Mouse (Mus musculus): ENCODE data around the gene Apeh. TPM values are rescaled to one million over a fixed set of nuclear protein-coding genes. Genes with fewer than 3 reads are reported as not detected.
A peak's percentile ranks its signal among the peaks of the same experiment; 100 is the strongest.
"Not testable (repeated sequence)": the region's sequence is repeated elsewhere in the genome, so short reads cannot be mapped to it uniquely, and the experiment has no call there.

Gene Apeh
- 54.3 and 58.6 TPM in 2 replicates for polyA plus RNA-seq (2016; fragmentation: Nextera tagmentation; extraction: Ambion mirVana)

DNA sequence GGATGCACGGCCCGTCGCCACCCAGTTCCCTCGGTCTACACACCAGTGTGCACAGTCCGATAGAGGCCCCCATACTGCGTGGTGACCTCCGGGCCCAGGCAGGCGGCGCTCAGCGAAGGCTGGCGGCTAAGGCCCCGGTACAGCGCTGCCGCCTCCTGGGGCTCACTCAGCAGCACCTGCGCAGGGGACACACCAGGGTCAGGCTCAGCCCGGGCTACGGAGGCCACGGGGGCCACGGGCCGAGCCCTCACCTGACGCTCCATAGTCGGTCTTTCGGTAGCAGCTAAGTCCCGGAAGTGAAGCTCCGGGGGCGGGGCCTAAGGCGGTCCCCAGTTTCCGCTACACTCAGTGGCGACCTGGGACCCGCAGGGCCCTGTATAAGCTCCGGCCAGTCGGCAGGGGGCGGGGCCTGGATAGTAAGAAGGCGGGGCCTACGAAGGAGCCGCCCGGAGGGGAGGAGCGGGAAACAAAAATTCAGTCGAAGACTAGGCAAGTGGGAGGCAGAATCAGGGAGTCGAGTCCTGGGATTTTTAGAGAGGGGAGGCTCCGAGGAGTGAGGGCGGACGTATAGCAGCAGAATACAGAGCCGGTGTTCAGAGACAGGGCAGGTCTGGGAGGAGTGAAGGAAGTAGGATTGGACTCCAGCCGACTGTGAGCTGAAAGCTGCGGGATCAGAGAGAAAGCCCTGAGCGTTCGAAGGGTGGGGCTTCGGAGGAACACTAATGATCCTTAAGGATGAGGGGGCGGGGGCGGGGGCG is at the start of gene Apeh:
TSS of gene Apeh (minus strand) at position 423 of the 758 bp plus-strand sequence.
- Histone ChIP-seq H3K27ac (peak within 1 kb of the TSS; percentile 76), H3K4me1 (peaks cover 18% of the 10 kb centered on the region), H3K4me2 (replicated peaks) (peak within 1 kb of the TSS; percentile 94), H3K9me3 (replicated peaks) (no peaks in the 10 kb centered on the region), H3K36me3 (peaks cover 47% of the 10 kb centered on the region), H3K4me3 (peak within 1 kb of the TSS; percentile 88), H3K9ac (peak within 1 kb of the TSS; percentile 87), H3K27me3 (no peaks in the 10 kb centered on the region)
- WGBS: under 1% methylated on average over 52 of the region's 52 CpGs
- ATAC-seq (ENCODE audit: low FRiP score): peak; percentile 94

DNA sequence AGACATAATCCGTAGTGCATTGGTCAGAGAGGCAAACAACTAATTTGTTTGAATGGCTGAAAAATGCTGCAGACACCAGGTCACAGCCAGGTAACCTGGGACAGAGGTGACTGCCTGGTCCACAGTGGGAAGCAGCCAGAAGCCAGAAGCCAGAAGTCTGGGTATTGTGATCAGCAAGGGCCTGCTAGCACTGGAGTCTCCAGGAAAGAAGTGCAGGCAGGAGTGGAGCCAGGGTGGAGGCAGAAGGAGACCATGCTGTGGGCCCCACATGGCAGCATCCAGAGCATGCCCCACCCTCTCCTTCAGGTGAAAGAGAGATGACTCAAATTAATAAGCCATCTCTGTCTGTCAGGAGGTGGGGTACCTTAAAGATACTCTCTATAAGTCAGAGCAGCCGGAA is 49.1 kb upstream of the Apeh start:
- no peak overlapping the region for H3K4me2 ChIP-seq (replicated peaks)
- no peaks in the 10 kb centered on the region for H3K27me3 ChIP-seq
- ATAC-seq (ENCODE audit: low FRiP score): no peak
- H3K9me3 ChIP-seq (replicated peaks): no peaks in the 10 kb centered on the region
- H3K36me3 ChIP-seq: peaks cover 12% of the 10 kb centered on the region
- no peak overlapping the region for H3K27ac ChIP-seq
- no peak overlapping the region for H3K4me3 ChIP-seq
- 99% methylated on average over 2 of the region's 2 CpGs for WGBS
- H3K4me1 ChIP-seq: no peaks in the 10 kb centered on the region
- no peak overlapping the region for H3K9ac ChIP-seq

DNA sequence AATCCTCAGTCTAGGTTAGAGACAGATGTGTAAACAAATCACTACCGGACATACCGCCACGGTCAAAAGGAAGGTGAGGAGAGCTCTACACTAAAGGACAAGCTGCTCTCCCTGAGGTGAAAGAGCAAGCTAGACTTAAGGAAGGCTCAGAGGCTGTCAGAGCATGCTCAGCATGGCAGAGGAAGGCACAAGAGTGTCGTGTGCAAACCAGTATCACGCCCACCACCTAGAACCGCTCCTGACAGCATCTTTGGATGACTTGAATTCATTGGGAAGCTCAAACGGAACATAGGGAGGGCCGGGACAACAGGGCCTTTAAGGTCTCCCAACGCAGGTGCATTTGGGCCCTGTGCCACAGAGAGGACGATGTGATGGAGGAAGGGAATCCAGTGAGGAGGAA is 47.0 kb upstream of the Apeh start:
- H3K9ac ChIP-seq: no peak overlapping the region
- no peak for ATAC-seq (ENCODE audit: low FRiP score)
- no peaks in the 10 kb centered on the region for H3K27me3 ChIP-seq
- H3K36me3 ChIP-seq: peaks cover 28% of the 10 kb centered on the region
- no peak overlapping the region for H3K4me2 ChIP-seq (replicated peaks)
- no peaks in the 10 kb centered on the region for H3K4me1 ChIP-seq
- no peak overlapping the region for H3K27ac ChIP-seq
- no peak overlapping the region for H3K4me3 ChIP-seq
- H3K9me3 ChIP-seq (replicated peaks): no peaks in the 10 kb centered on the region
- 88% methylated on average over 10 of the region's 10 CpGs for WGBS

DNA sequence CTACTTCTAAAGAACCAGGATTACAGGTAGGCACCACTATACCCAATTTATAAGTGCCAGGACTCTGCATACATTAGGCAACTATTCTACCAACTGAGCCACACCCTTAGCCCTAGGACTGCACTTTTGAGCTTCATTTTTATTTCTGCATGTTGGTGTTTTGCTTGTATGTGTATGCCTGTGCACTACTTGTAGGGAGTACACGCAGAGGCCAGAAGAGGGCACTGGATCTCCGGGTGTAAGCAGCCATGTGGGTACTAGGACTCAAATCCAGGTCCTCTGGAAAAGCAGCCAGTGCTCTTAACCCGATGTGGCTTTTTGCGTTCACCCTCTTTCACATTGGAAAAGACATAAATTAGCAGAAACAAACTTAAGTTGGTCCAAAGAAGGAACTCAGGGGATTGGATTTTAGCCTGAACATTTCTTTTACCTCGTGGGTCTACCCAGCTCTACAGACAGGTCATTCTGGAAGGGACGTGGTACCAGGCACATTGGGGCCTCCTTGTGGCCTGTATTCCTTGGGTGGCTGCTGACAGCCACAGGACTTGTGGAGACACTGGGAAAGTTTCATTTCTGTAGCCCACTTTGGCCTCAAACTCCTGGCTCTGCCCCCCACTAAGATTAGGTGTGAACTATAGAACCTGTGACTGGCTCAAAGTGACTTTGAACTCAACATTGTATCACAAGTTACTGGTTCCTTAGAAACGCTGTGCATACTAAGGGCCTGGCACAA is 45.7 kb upstream of the Apeh start:
- Histone ChIP-seq H3K4me3 (no peak overlapping the region), H3K9ac (no peak overlapping the region), H3K36me3 (peaks cover 28% of the 10 kb centered on the region), H3K27me3 (no peaks in the 10 kb centered on the region), H3K4me2 (replicated peaks) (no peak overlapping the region), H3K27ac (no peak overlapping the region), H3K4me1 (no peaks in the 10 kb centered on the region), H3K9me3 (replicated peaks) (no peaks in the 10 kb centered on the region)
- 75% methylated on average over 7 of the region's 7 CpGs for WGBS
- ATAC-seq (ENCODE audit: low FRiP score): no peak

DNA sequence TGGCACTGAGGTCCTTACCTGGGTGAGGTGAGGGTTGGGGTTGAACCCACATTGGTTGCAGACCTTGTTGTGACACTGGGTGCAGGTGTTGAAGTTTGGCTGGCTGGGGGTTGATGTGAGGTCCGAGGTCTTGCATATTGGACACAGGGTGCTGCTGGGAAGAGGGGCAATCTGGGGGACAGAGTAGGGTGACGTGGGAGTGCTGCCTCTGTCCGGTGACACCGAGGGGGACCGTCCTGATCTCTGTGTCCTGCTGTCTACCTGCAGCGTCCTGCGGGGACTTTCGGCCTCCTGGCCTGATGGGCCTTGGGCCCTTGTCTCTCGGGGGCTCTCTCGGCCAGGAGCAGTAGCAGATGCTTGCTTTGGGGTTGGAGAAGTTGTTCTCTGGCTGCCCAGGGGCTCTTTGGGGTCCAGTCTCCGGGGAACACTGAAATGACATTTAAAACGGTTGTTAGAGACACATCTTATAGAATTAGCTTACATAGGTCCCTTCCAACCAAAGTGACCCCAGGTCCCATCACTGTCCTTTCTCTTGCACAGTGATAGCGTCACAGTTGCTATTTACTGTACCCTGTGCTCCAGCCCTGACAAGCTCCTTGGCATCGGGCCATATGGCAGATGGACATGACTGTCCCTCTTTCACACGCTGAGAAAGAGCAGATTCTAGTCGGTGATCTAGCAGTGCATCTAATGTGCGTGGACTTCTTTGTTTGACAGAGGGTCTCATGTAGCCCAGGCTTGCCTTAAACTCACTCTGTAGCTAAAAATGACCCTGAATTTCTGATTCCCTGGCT is 45.0 kb upstream of the Apeh start:
- no peak overlapping the region for H3K27ac ChIP-seq
- 88% methylated on average over 17 of the region's 17 CpGs for WGBS
- H3K4me2 ChIP-seq (replicated peaks): no peak overlapping the region
- H3K36me3 ChIP-seq: peaks cover 28% of the 10 kb centered on the region
- H3K9ac ChIP-seq: no peak overlapping the region
- no peak overlapping the region for H3K4me3 ChIP-seq
- no peaks in the 10 kb centered on the region for H3K4me1 ChIP-seq
- no peak for ATAC-seq (ENCODE audit: low FRiP score)
- no peaks in the 10 kb centered on the region for H3K27me3 ChIP-seq
- no peaks in the 10 kb centered on the region for H3K9me3 ChIP-seq (replicated peaks)

DNA sequence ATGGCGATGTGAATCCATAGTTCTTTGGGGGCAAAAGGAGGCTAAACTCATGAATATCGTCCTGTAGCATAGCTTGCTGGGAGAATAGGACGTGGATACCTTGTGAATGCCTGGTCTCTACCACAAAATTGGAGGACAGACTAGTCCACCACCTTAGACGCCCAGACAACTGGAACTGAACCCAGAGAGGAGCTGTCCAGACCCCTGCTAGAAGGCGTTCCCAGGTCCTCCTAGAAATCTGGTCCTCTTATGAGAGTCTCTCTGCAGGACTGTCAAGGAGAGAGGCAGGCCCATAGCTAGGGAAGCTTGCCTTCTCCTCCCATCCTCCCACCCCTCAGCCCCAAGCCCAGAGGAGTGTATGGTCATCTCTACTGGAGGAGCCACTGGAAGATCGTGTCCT is 43.7 kb upstream of the Apeh start:
- Histone ChIP-seq H3K9ac (no peak overlapping the region), H3K27me3 (no peaks in the 10 kb centered on the region), H3K4me2 (replicated peaks) (no peak overlapping the region), H3K27ac (no peak overlapping the region), H3K4me3 (no peak overlapping the region), H3K9me3 (replicated peaks) (no peaks in the 10 kb centered on the region), H3K4me1 (no peaks in the 10 kb centered on the region), H3K36me3 (peaks cover 28% of the 10 kb centered on the region)
- 80% methylated on average over 6 of the region's 6 CpGs for WGBS
- no peak for ATAC-seq (ENCODE audit: low FRiP score)

DNA sequence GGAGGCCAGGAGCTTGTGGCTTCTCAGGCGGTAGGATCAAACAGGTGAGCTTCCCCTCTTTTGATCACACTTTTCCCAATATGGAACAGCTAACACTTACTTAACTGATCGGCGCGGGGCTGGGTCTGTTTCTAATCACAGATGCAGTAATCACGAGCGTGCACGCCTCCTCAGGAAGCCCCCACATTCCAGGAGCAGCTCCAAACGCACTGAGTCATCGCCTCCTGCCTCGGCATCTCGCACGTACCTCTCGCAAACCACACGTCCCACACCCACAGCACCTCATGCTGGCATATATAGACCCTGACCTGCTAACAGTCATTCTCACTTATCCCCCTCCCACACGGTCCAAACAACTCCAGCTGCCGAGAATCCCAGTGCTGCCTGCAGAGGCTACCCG is 43.1 kb upstream of the Apeh start:
- H3K4me2 ChIP-seq (replicated peaks): no peak overlapping the region
- H3K4me1 ChIP-seq: no peaks in the 10 kb centered on the region
- no peaks in the 10 kb centered on the region for H3K9me3 ChIP-seq (replicated peaks)
- peaks cover 28% of the 10 kb centered on the region for H3K36me3 ChIP-seq
- H3K4me3 ChIP-seq: no peak overlapping the region
- no peak overlapping the region for H3K9ac ChIP-seq
- no peak overlapping the region for H3K27ac ChIP-seq
- ATAC-seq (ENCODE audit: low FRiP score): no peak
- 64% methylated on average over 17 of the region's 17 CpGs for WGBS
- no peaks in the 10 kb centered on the region for H3K27me3 ChIP-seq

DNA sequence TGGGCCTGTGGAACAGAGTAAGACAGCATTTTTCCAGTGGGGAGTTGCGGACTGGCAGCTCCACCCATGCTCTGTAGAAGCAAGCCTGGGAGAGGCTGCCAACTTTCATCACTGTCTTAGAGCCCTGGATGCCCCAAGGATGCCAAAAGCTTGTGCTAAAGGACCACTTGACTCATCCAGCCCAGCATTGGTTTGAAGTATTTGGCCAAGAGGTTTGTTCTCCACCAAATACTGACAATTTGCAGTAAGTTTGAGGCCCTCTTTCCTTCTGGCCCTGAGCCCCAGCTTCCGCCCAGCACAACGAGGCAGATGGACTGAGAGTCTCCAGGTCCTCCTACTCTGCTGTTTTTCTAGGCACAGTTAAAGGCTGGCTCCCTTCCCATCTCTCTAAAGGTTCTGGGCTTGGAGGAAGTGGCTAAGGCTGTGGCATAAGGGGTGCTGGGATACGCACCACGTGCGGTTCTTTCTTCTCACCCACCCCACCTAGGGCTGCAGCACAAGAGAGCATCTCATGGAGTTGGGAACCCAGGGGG is 42.6 kb upstream of the Apeh start:
- Histone ChIP-seq H3K4me2 (replicated peaks) (no peak overlapping the region), H3K4me3 (no peak overlapping the region), H3K27me3 (no peaks in the 10 kb centered on the region), H3K4me1 (no peaks in the 10 kb centered on the region), H3K9me3 (replicated peaks) (no peaks in the 10 kb centered on the region), H3K27ac (no peak overlapping the region), H3K9ac (no peak overlapping the region), H3K36me3 (peaks cover 28% of the 10 kb centered on the region)
- ATAC-seq (ENCODE audit: low FRiP score): no peak
- WGBS: 81% methylated on average over 6 of the region's 6 CpGs

DNA sequence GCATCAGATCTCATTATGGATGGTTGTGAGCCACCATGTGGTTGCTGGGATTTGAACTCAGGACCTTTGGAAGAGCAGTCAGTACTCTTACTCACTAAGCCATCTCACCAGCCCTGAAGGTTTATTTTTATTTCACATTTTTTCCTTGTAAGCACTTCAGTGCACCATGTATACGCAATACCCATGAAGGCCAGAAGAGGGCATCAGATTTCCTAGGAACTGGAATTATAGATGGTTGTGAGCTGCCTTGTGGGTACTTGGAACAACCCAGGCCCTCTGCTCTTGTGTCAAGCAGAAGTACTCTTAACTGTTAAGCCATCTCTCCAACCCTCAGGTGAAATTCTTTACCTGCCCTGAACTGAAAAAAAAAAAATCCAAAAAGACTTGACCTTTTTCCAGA is 41.8 kb upstream of the Apeh start:
- Histone ChIP-seq H3K27ac (no peak overlapping the region), H3K36me3 (peaks cover 31% of the 10 kb centered on the region), H3K9ac (no peak overlapping the region), H3K9me3 (replicated peaks) (no peaks in the 10 kb centered on the region), H3K4me2 (replicated peaks) (no peak overlapping the region), H3K4me1 (no peaks in the 10 kb centered on the region), H3K27me3 (no peaks in the 10 kb centered on the region), H3K4me3 (no peak overlapping the region)
- no peak for ATAC-seq (ENCODE audit: low FRiP score)
- whole genome bisulfite sequencing: 33% methylated on average over 1 of the region's 1 CpGs

DNA sequence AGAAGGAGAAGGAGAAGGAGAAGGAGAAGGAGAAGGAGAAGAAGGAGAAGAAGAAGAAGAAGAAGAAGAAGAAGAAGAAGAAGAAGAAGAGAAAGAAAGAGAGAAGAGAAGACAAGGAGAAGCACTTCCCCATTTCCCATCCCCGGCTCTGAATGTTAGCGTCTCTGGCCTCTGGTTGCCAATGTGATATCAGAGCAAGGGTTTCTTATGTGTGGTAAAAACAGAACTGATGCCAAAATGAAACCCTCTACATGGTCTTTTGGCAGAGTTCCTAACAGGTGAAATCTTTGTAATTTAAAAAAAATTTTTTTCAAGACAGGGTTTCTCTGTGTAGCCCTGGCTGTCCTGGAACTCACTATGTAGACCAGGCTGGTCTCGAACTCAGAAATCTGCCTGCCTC is 41.3 kb upstream of the Apeh start:
- not testable (repeated sequence) for H3K27ac ChIP-seq; H3K4me3 ChIP-seq; H3K4me1 ChIP-seq; H3K4me2 ChIP-seq (replicated peaks); H3K9me3 ChIP-seq (replicated peaks); ATAC-seq (ENCODE audit: low FRiP score); H3K27me3 ChIP-seq; H3K9ac ChIP-seq
- peaks cover 31% of the 10 kb centered on the region for H3K36me3 ChIP-seq
- 92% methylated on average over 3 of the region's 3 CpGs for WGBS

DNA sequence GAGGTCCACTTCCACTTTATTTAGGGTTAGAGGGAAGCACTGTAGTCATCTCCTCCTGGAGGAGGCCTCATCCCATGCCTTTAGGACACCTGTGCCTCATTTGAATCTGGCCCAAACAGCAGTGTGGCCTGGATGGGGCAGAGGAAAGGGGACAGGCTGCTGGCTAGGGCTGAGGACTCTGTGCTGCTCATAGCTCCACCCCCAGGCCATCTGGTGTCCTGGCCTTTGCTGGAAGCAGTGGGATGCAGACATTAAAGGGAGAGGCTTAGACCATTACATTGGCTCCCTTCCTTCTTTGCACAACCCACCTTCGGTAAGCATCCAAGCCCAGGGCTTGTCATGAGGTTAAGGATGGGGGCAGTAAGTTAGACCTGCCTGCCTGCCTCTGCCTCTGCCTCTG is 39.1 kb upstream of the Apeh start:
- 75% methylated on average over 1 of the region's 1 CpGs for WGBS

DNA sequence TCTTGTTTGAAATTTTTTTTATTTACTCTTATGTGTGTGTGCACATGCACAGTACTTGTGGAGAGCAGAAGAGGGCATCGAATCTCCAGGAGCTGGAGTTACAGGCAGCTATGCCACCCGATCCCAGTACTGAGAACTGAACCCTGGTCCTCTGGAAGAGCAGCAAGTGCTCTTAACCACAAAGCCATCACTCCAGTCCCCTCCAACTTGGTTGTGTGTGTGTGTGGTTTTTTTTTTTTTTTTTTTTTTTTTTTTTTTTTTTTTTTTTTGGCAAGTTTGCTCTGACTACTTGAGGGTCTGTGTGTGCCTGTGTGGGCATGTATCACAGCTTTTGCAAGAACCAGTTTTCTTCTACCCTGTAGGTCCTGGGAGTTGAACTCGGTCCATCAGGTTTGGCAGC is 38.0 kb upstream of the Apeh start:
- H3K9ac ChIP-seq: no peak overlapping the region

More for the DNA sequence above, 39.1 kb upstream of the Apeh start:
- Histone ChIP-seq H3K4me1 (no peaks in the 10 kb centered on the region), H3K27me3 (no peaks in the 10 kb centered on the region), H3K36me3 (peaks cover 19% of the 10 kb centered on the region), H3K9ac (0 out of 2 replicates have a peak overlapping the region, but pooled peaks have one; percentile 27), H3K9me3 (replicated peaks) (no peaks in the 10 kb centered on the region), H3K27ac (no peak overlapping the region), H3K4me2 (replicated peaks) (no peak overlapping the region), H3K4me3 (no peak overlapping the region)
- no peak for ATAC-seq (ENCODE audit: low FRiP score)

More for the DNA sequence above, 38.0 kb upstream of the Apeh start:
- Histone ChIP-seq H3K9me3 (replicated peaks) (no peaks in the 10 kb centered on the region), H3K27me3 (no peaks in the 10 kb centered on the region), H3K4me1 (no peaks in the 10 kb centered on the region), H3K27ac (no peak overlapping the region), H3K36me3 (peaks cover 8% of the 10 kb centered on the region), H3K4me2 (replicated peaks) (no peak overlapping the region), H3K4me3 (no peak overlapping the region)
- 93% methylated on average over 3 of the region's 3 CpGs for WGBS
- ATAC-seq (ENCODE audit: low FRiP score): no peak
